Mouse (Mus musculus): ENCODE results near the gene Tm2d3. TPM values are rescaled to one million over a fixed set of nuclear protein-coding genes. Genes with fewer than 3 reads are reported as not detected.

The Tm2d3 gene
- total RNA-seq (2023): 23.0 TPM

GRCm38 (mm10) chr7:65690869-65691268 lies at the start of gene Tm2d3:
Tm2d3 (plus strand) TSS chr7:65691169.

GRCm38 (mm10) chr7:65644643-65645351 lies 46.2 kb upstream of the Tm2d3 start, which contains the start of gene Tarsl2:
Tarsl2 (plus strand) TSS chr7:65644898.

Other genes with a start within 250 kb of the Tm2d3 start
- 0.18 TPM for gene Tjp1, start 163.4 kb upstream of the Tm2d3 start, total RNA-seq (2023)
- 11.6 TPM for gene Tarsl2, start 46.3 kb upstream of the Tm2d3 start, total RNA-seq (2023)
- gene Pcsk6, start 170.6 kb downstream of the Tm2d3 start, total RNA-seq (2023): not detected

Measured in CD4-positive naive resting alpha-beta T cell, adult 76 days (primary cell).